Mouse (Mus musculus) cortical plate, adult 2 months (tissue): ENCODE data around the gene Nkx2-5.

Source experiments
- CTCF ChIP-seq: fragments of 200-500 bp; IDR thresholded peaks from 2 replicates; pipeline ENCODE4 v1.5.1; 2011; ENCODE audit warnings: mild to moderate bottlenecking, control low read depth, low read length; ENCODE audit not compliant: insufficient read depth; ENCODE audit errors: extremely low read depth
- POLR2A ChIP-seq: fragments of 200-500 bp; IDR thresholded peaks from 2 replicates; pipeline ENCODE4 v1.6.1; 2011; ENCODE audit warnings: mild to moderate bottlenecking, low read length, control low read depth; ENCODE audit not compliant: insufficient read depth; ENCODE audit errors: extremely low read depth

- TF ChIP-seq POLR2A (no peak), CTCF (peak; percentile 77)
These were observed 50.1 kb downstream of the Nkx2-5 start for GRCm38 (mm10) chr17:26794744-26795143.
